Mouse (Mus musculus): ENCODE results near the gene Psg23. TPM values are rescaled to one million over a fixed set of nuclear protein-coding genes. Genes with fewer than 3 reads are reported as not detected.

Gene Psg23
- polyA plus RNA-seq (2012; rRNA removed) = not detected in 2 replicates

GRCm38 (mm10) chr7:18616401-18616800 lies at the start of gene Psg23:
Gene Psg23, minus strand, starts transcription at chr7:18616501.

DNA sequence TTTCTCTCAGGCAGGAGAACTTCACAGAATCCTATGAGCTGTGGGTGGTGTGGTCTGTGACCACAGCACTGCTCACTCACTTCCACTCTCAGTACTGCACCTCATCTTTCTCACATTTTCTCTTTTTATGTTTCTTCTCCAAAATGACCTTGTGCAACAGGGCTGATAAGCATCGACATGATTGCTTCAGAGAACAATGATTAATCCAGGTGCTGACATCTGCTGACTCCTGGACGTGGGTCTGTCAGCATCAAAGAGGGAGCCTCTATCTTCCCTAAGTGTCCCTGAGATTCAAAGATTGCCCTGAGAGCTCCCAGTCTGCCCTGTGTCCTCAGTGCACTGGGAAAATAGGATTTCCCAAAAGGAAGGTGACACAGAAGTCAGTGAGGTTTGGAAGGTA lies 40.3 kb upstream of the Psg23 start, which contains the start of gene Psg21:
TSS of gene Psg21 (minus strand) at position 101 of the 400 bp plus-strand sequence.

DNA sequence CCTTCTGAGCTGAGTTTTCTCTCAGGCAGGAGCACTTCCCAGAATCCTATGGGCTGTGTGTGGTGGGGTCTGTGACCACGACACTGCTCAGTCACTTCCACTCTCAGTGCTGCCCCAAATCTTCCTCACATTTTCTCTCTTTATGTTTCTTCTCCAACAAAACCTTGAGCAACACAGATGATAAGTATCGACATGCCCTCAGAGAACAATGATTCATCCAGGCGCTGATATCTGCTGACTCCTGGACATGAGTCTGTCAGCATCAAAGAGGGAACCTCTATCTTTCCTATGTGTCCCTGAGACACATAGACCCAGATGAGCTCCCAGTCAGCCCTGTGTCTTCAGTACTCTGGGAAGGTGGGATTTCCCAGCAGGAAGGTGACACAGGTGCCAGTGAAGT lies 49.1 kb downstream of the Psg23 start, which contains the start of gene Psg27:
TSS of gene Psg27 (minus strand) at position 101 of the 400 bp plus-strand sequence.

Other genes with a start within 250 kb of the Psg23 start
- not detected in 2 replicates for gene Psg28, start 184.5 kb downstream of the Psg23 start, polyA plus RNA-seq (2012; rRNA removed)
- gene Psg26, start 132.3 kb downstream of the Psg23 start, polyA plus RNA-seq (2012; rRNA removed) = not detected in 2 replicates
- gene Psg25, start 84.2 kb downstream of the Psg23 start, polyA plus RNA-seq (2012; rRNA removed) = not detected in 2 replicates
- not detected in 2 replicates for gene Psg27, start 49.2 kb downstream of the Psg23 start, polyA plus RNA-seq (2012; rRNA removed)
- not detected in 2 replicates for gene Psg21, start 40.2 kb upstream of the Psg23 start, polyA plus RNA-seq (2012; rRNA removed)
- gene Psg20, start 69.7 kb upstream of the Psg23 start, polyA plus RNA-seq (2012; rRNA removed) = not detected in 2 replicates
- 0.07 TPM in 1 of 2 replicates, not detected in the other for gene Psg22, start 101.6 kb upstream of the Psg23 start, polyA plus RNA-seq (2012; rRNA removed)
- gene Psg19, start 182.0 kb upstream of the Psg23 start, polyA plus RNA-seq (2012; rRNA removed) = not detected in 2 replicates
- gene Psg17, start 205.1 kb upstream of the Psg23 start, polyA plus RNA-seq (2012; rRNA removed) = 0.26 and 0.38 TPM in 2 replicates
- 5.5 and 6.5 TPM in 2 replicates for gene Mill2, start 223.5 kb upstream of the Psg23 start, polyA plus RNA-seq (2012; rRNA removed)